Mouse (Mus musculus): ENCODE measurements at regions not wholly inside any gene's neighbourhood (a gene's known extent, or its start where the extent isn't known, plus 50 kb on each side); places are given as distances from the start of the nearest gene placed in this dataset.

DNA sequence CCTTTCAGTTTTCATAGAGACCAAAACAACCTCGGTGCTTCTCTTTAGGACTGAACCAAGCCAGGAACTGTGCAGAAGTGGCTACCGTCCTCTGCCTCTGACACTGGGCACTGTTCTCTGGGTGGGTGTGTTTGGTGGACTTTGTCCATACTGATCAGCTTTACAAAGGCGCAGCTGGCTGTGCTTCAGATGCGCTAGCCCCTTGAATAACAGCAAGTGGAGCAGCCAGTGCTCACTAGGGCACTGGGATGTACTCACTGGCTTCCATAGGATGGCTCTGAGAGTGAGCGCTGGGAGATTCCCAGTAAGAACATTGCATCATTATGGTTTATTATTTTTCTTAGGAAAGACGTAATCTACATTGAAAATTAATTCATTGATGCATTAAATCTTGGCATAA is 105.3 kb upstream of the Hmga2 start:
- no peak overlapping the region for H3K9ac ChIP-seq
- WGBS, result 88% methylated on average over 6 of the region's 6 CpGs
- no peaks in the 10 kb centered on the region for H3K27me3 ChIP-seq
- no peak overlapping the region for H3K4me3 ChIP-seq (replicated peaks)
- no peaks in the 10 kb centered on the region for H3K4me1 ChIP-seq
- H3K4me2 ChIP-seq (replicated peaks), result no peak overlapping the region
- no peak for ATAC-seq (ENCODE audit: insufficient number of reproducible peaks, low FRiP score, low TSS enrichment, low read depth)
- H3K36me3 ChIP-seq, result no peaks in the 10 kb centered on the region
- no peak overlapping the region for H3K27ac ChIP-seq (replicated peaks)
- H3K9me3 ChIP-seq (replicated peaks), result no peaks in the 10 kb centered on the region

DNA sequence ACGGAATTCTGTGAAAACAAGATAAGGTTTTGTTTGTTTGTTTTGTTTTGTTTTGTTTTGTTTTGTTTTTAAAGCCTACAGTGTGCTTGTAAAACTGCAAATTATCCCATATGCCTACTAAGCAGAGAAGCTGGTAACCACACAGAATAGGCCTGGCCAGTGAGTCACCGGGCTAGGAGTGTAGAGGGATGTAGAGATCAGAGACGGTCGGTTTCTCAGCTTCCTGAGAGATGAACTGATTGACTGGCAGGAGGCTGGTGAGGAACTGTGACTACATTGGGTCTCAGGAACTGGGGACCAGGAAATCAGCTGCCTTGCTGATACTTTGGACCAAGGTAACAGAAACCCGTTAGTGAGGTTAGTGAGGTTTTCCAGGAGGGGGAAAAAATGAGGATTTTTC is 100.6 kb upstream of the Hmga2 start:
- Histone ChIP-seq H3K36me3 (no peaks in the 10 kb centered on the region), H3K9me3 (replicated peaks) (no peaks in the 10 kb centered on the region), H3K4me1 (no peaks in the 10 kb centered on the region), H3K9ac (no peak overlapping the region), H3K4me2 (replicated peaks) (no peak overlapping the region), H3K4me3 (replicated peaks) (no peak overlapping the region), H3K27ac (replicated peaks) (no peak overlapping the region), H3K27me3 (no peaks in the 10 kb centered on the region)
- WGBS, result 59% methylated on average over 5 of the region's 5 CpGs
- no peak for ATAC-seq (ENCODE audit: insufficient number of reproducible peaks, low FRiP score, low TSS enrichment, low read depth)

GRCm38 (mm10) chr10:120576148-120576547 is 99.9 kb upstream of the Hmga2 start:
- H3K9ac ChIP-seq, result no peak overlapping the region
- no peaks in the 10 kb centered on the region for H3K36me3 ChIP-seq
- no peak overlapping the region for H3K4me2 ChIP-seq (replicated peaks)
- 0 out of 2 replicates have a peak, but pooled peaks cover 4% of the 10 kb centered on the region for H3K4me1 ChIP-seq
- no peak overlapping the region for H3K4me3 ChIP-seq (replicated peaks)
- WGBS, result 44% methylated on average over 4 of the region's 4 CpGs
- no peaks in the 10 kb centered on the region for H3K9me3 ChIP-seq (replicated peaks)
- no peak for ATAC-seq (ENCODE audit: insufficient number of reproducible peaks, low FRiP score, low TSS enrichment, low read depth)
- H3K27me3 ChIP-seq, result no peaks in the 10 kb centered on the region
- no peak overlapping the region for H3K27ac ChIP-seq (replicated peaks)

GRCm38 (mm10) chr10:120571340-120571739 is 95.1 kb upstream of the Hmga2 start:
- no peak for ATAC-seq (ENCODE audit: insufficient number of reproducible peaks, low FRiP score, low TSS enrichment, low read depth)
- Histone ChIP-seq H3K4me3 (replicated peaks) (no peak overlapping the region), H3K36me3 (no peaks in the 10 kb centered on the region), H3K4me2 (replicated peaks) (no peak overlapping the region), H3K9me3 (replicated peaks) (no peaks in the 10 kb centered on the region), H3K9ac (no peak overlapping the region), H3K27ac (replicated peaks) (no peak overlapping the region), H3K4me1 (0 out of 2 replicates have a peak, but pooled peaks cover 4% of the 10 kb centered on the region), H3K27me3 (no peaks in the 10 kb centered on the region)
- WGBS, result 8% methylated on average over 6 of the region's 6 CpGs

GRCm38 (mm10) chr10:120565992-120566391 is 89.7 kb upstream of the Hmga2 start:
- no peaks in the 10 kb centered on the region for H3K27me3 ChIP-seq
- H3K4me2 ChIP-seq (replicated peaks), result no peak overlapping the region
- H3K4me1 ChIP-seq, result peaks cover 13% of the 10 kb centered on the region
- H3K4me3 ChIP-seq (replicated peaks), result no peak overlapping the region
- WGBS, result 93% methylated on average over 4 of the region's 4 CpGs
- H3K9ac ChIP-seq, result no peak overlapping the region
- H3K27ac ChIP-seq (replicated peaks), result no peak overlapping the region
- H3K9me3 ChIP-seq (replicated peaks), result no peaks in the 10 kb centered on the region
- no peaks in the 10 kb centered on the region for H3K36me3 ChIP-seq
- no peak for ATAC-seq (ENCODE audit: insufficient number of reproducible peaks, low FRiP score, low TSS enrichment, low read depth)

DNA sequence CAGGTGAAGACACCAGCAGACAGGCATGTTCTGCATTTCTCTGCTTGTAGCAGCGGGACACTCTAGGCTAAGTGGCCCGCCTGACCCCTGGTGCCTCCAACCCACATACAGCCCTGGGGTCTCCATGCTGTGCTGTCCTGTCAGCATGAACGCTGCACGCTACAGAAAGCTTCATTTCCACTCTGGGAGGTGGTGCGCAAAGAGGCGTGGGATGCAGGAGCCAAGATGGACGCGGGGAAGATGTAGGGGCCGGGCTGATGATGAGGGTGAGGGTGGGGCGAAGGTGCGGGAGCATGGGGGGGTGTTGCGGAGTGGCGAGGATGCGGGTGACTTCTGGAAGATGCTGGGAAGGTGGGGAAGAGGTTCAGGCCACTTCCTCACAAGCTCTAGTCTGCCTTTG is 88.6 kb upstream of the Hmga2 start:
- Histone ChIP-seq H3K9me3 (replicated peaks) (no peaks in the 10 kb centered on the region), H3K9ac (no peak overlapping the region), H3K4me1 (peaks cover 13% of the 10 kb centered on the region), H3K4me2 (replicated peaks) (peak overlapping the region; percentile 35), H3K27me3 (no peaks in the 10 kb centered on the region), H3K27ac (replicated peaks) (no peak overlapping the region), H3K4me3 (replicated peaks) (0 out of 2 replicates have a peak overlapping the region, but pooled peaks have one; percentile 6), H3K36me3 (no peaks in the 10 kb centered on the region)
- ATAC-seq (ENCODE audit: insufficient number of reproducible peaks, low FRiP score, low TSS enrichment, low read depth), result no peak
- 24% methylated on average over 14 of the region's 14 CpGs for WGBS

DNA sequence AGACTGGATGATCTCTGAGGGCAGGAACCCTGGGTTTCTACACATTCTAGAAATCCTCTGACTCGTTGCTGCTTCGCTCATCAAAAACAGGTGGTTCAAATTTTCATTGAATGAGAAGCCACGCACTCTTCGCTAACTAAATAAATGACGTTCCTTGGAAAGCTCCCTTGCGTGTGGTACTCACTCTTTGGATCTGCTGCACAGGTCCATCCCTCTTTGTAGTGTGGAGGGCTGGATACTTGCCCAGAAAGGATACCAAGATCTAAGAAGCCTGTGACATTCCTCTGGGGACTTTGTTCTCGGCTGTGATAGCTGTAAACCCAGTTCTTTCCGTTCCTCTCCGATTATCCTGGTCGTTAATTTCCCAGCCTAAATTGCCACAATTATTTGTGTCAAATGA is 87.7 kb upstream of the Hmga2 start:
- no peak overlapping the region for H3K27ac ChIP-seq (replicated peaks)
- H3K4me2 ChIP-seq (replicated peaks), result no peak overlapping the region
- no peaks in the 10 kb centered on the region for H3K36me3 ChIP-seq
- no peak overlapping the region for H3K4me3 ChIP-seq (replicated peaks)
- H3K4me1 ChIP-seq, result peaks cover 13% of the 10 kb centered on the region
- no peak for ATAC-seq (ENCODE audit: insufficient number of reproducible peaks, low FRiP score, low TSS enrichment, low read depth)
- no peaks in the 10 kb centered on the region for H3K9me3 ChIP-seq (replicated peaks)
- H3K9ac ChIP-seq, result no peak overlapping the region
- WGBS, result 9% methylated on average over 10 of the region's 10 CpGs
- H3K27me3 ChIP-seq, result no peaks in the 10 kb centered on the region

GRCm38 (mm10) chr10:120561821-120562220 is 85.6 kb upstream of the Hmga2 start:
- no peak overlapping the region for H3K27ac ChIP-seq (replicated peaks)
- no peaks in the 10 kb centered on the region for H3K9me3 ChIP-seq (replicated peaks)
- peaks cover 18% of the 10 kb centered on the region for H3K4me1 ChIP-seq
- no peaks in the 10 kb centered on the region for H3K36me3 ChIP-seq
- no peak overlapping the region for H3K9ac ChIP-seq
- no peak for ATAC-seq (ENCODE audit: insufficient number of reproducible peaks, low FRiP score, low TSS enrichment, low read depth)
- H3K4me3 ChIP-seq (replicated peaks), result no peak overlapping the region
- H3K27me3 ChIP-seq, result no peaks in the 10 kb centered on the region
- 94% methylated on average over 5 of the region's 5 CpGs for WGBS
- H3K4me2 ChIP-seq (replicated peaks), result no peak overlapping the region

- Histone ChIP-seq H3K4me3 (replicated peaks) (no peak overlapping the region), H3K27ac (replicated peaks) (no peak overlapping the region), H3K36me3 (no peaks in the 10 kb centered on the region), H3K9me3 (replicated peaks) (no peaks in the 10 kb centered on the region), H3K9ac (no peak overlapping the region), H3K27me3 (no peaks in the 10 kb centered on the region), H3K4me2 (replicated peaks) (no peak overlapping the region), H3K4me1 (peaks cover 10% of the 10 kb centered on the region; the same call in 1 of the 2 replicates)
- WGBS, result 55% methylated on average over 10 of the region's 10 CpGs
- no peak for ATAC-seq (ENCODE audit: insufficient number of reproducible peaks, low FRiP score, low TSS enrichment, low read depth)
Measured at GRCm38 (mm10) chr10:120557850-120558447, 81.7 kb upstream of the Hmga2 start.

DNA sequence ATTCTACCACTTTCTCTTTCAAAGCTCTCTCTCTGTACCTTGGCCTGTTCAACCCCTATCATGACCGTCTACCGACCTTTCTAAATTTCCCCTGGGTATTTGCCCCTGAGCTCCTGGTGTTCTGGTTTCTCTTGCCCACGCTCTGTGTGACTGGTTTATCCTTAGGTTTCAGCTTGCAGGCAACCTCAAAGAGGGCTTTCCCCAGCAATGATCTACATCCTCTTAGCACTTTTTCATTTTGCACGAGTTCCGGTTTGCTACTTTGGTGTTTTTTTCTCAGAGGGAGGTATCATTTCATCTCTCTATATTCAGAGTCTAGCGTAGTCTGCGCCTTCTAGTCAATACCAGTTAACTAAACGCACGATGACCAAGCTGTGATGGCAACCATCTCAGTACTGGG is 79.8 kb upstream of the Hmga2 start:
- ATAC-seq (ENCODE audit: insufficient number of reproducible peaks, low FRiP score, low TSS enrichment, low read depth), result no peak
- no peaks in the 10 kb centered on the region for H3K36me3 ChIP-seq
- no peak overlapping the region for H3K4me3 ChIP-seq (replicated peaks)
- H3K27ac ChIP-seq (replicated peaks), result no peak overlapping the region
- no peaks in the 10 kb centered on the region for H3K9me3 ChIP-seq (replicated peaks)
- H3K27me3 ChIP-seq, result no peaks in the 10 kb centered on the region
- H3K4me1 ChIP-seq, result peaks cover 23% of the 10 kb centered on the region
- no peak overlapping the region for H3K9ac ChIP-seq
- WGBS, result 78% methylated on average over 9 of the region's 9 CpGs
- no peak overlapping the region for H3K4me2 ChIP-seq (replicated peaks)

DNA sequence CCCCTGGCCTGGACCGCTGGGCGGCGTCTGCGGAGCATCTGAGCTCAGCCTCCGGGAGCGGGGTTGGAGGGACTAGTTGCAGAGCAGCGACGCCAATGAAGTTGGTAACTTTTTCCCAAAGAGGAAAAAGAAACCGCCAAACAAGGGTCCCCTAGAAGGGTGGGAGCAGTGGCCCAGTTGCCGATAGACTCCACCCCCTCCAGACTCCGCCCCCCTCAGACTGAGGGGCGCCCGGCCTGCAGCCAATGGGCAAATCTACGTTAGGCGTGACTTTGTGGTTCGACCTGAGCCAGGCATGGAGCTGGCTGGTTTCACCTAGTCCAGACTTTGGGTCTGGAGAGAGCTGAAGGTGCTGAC is 76.8 kb upstream of the Hmga2 start:
- ATAC-seq (ENCODE audit: insufficient number of reproducible peaks, low FRiP score, low TSS enrichment, low read depth), result peak; percentile 71

More for the DNA sequence above, 76.8 kb upstream of the Hmga2 start:
- Histone ChIP-seq H3K9ac (peak overlapping the region; percentile 53; the same call in 1 of the 2 replicates), H3K4me2 (replicated peaks) (peak overlapping the region; percentile 100), H3K4me3 (replicated peaks) (peak overlapping the region; percentile 59), H3K27ac (replicated peaks) (0 out of 2 replicates have a peak overlapping the region, but pooled peaks have one; percentile 76), H3K4me1 (peaks cover 23% of the 10 kb centered on the region), H3K9me3 (replicated peaks) (no peaks in the 10 kb centered on the region), H3K36me3 (no peaks in the 10 kb centered on the region), H3K27me3 (no peaks in the 10 kb centered on the region)
- under 1% methylated on average over 16 of the region's 16 CpGs for WGBS
